Mouse (Mus musculus): ENCODE results near the gene Mad1l1. TPM values are rescaled to one million over a fixed set of nuclear protein-coding genes. Genes with fewer than 3 reads are reported as not detected.
A peak's percentile ranks its signal among the peaks of the same experiment; 100 is the strongest.

Mad1l1 gene
- polyA plus RNA-seq, 1 experiment = 51.5 TPM

- Histone ChIP-seq H3ac (ENCODE audit: control insufficient read depth, insufficient read length, low read depth) (no peak overlapping the region), H3K79me3 (ENCODE audit: low read depth) (no peaks in the 10 kb centered on the region), H3K79me2 (ENCODE audit: control insufficient read depth, insufficient read depth) (no peaks in the 10 kb centered on the region), H3K4me3 (ENCODE audit: insufficient read depth, poor library complexity, severe bottlenecking) (no peak overlapping the region), H3K36me3 (ENCODE audit: control insufficient read depth, insufficient read depth) (no peaks in the 10 kb centered on the region), H3K27me3 (ENCODE audit: control insufficient read depth, insufficient read depth, insufficient read length) (no peaks in the 10 kb centered on the region)
- TF ChIP-seq MAX (IDR thresholded peaks at IDR 0.05) (no peak), MYOG (IDR thresholded peaks at IDR 0.05; ENCODE audit: control insufficient read depth, extremely low read depth, insufficient read length) (no peak), FOSL1 (IDR thresholded peaks at IDR 0.05; ENCODE audit: insufficient read depth, low read length, poor library complexity, severe bottlenecking) (no peak), MYOD1 (IDR thresholded peaks at IDR 0.05; ENCODE audit: control insufficient read depth, insufficient read length, low read depth) (no peak), USF1 (IDR thresholded peaks at IDR 0.05; ENCODE audit: low read depth) (no peak), CTCF (IDR thresholded peaks at IDR 0.05; ENCODE audit: control insufficient read depth, insufficient read depth, insufficient read length) (no peak)
Observed at GRCm38 (mm10) chr5:140217900-140218299, 103.5 kb downstream of the Mad1l1 start.

GRCm38 (mm10) chr5:140217083-140217482 lies 104.3 kb downstream of the Mad1l1 start:
- Histone ChIP-seq H3ac (ENCODE audit: control insufficient read depth, insufficient read length, low read depth) (no peak overlapping the region), H3K36me3 (ENCODE audit: control insufficient read depth, insufficient read depth) (no peaks in the 10 kb centered on the region), H3K4me3 (ENCODE audit: insufficient read depth, poor library complexity, severe bottlenecking) (no peak overlapping the region), H3K27me3 (ENCODE audit: control insufficient read depth, insufficient read depth, insufficient read length) (no peaks in the 10 kb centered on the region), H3K79me3 (ENCODE audit: low read depth) (no peaks in the 10 kb centered on the region), H3K79me2 (ENCODE audit: control insufficient read depth, insufficient read depth) (no peaks in the 10 kb centered on the region)
- TF ChIP-seq MYOG (IDR thresholded peaks at IDR 0.05; ENCODE audit: control insufficient read depth, extremely low read depth, insufficient read length) = no peak

GRCm38 (mm10) chr5:140215471-140216087 lies 105.8 kb downstream of the Mad1l1 start:
- Histone ChIP-seq H3K27me3 (ENCODE audit: control insufficient read depth, insufficient read depth, insufficient read length) (no peaks in the 10 kb centered on the region), H3K79me2 (ENCODE audit: control insufficient read depth, insufficient read depth) (no peaks in the 10 kb centered on the region), H3K36me3 (ENCODE audit: control insufficient read depth, insufficient read depth) (no peaks in the 10 kb centered on the region), H3K79me3 (ENCODE audit: low read depth) (no peaks in the 10 kb centered on the region), H3ac (ENCODE audit: control insufficient read depth, insufficient read length, low read depth) (no peak overlapping the region), H3K4me3 (ENCODE audit: insufficient read depth, poor library complexity, severe bottlenecking) (no peak overlapping the region)
- TF ChIP-seq MAX (IDR thresholded peaks at IDR 0.05) (no peak), FOSL1 (IDR thresholded peaks at IDR 0.05; ENCODE audit: insufficient read depth, low read length, poor library complexity, severe bottlenecking) (no peak), MYOD1 (IDR thresholded peaks at IDR 0.05; ENCODE audit: control insufficient read depth, insufficient read length, low read depth) (no peak), CEBPB (IDR thresholded peaks at IDR 0.05; ENCODE audit: low read depth) (no peak), CTCF (IDR thresholded peaks at IDR 0.05; ENCODE audit: control insufficient read depth, insufficient read depth, insufficient read length) (no peak), USF1 (IDR thresholded peaks at IDR 0.05; ENCODE audit: low read depth) (no peak), MYOG (IDR thresholded peaks at IDR 0.05; ENCODE audit: control insufficient read depth, extremely low read depth, insufficient read length) (no peak)

GRCm38 (mm10) chr5:140213001-140213400 lies 108.4 kb downstream of the Mad1l1 start:
- Histone ChIP-seq H3K79me2 (ENCODE audit: control insufficient read depth, insufficient read depth) (no peaks in the 10 kb centered on the region), H3K79me3 (ENCODE audit: low read depth) (no peaks in the 10 kb centered on the region)

GRCm38 (mm10) chr5:140210417-140211184 lies 110.8 kb downstream of the Mad1l1 start:
- Histone ChIP-seq H3K36me3 (ENCODE audit: control insufficient read depth, insufficient read depth) (no peaks in the 10 kb centered on the region), H3K27me3 (ENCODE audit: control insufficient read depth, insufficient read depth, insufficient read length) (no peaks in the 10 kb centered on the region), H3K79me3 (ENCODE audit: low read depth) (no peaks in the 10 kb centered on the region), H3ac (ENCODE audit: control insufficient read depth, insufficient read length, low read depth) (peak overlapping the region; percentile 5), H3K79me2 (ENCODE audit: control insufficient read depth, insufficient read depth) (no peaks in the 10 kb centered on the region), H3K4me3 (ENCODE audit: insufficient read depth, poor library complexity, severe bottlenecking) (no peak overlapping the region)
- TF ChIP-seq MYOG (IDR thresholded peaks at IDR 0.05; ENCODE audit: control insufficient read depth, extremely low read depth, insufficient read length) = no peak
- TF ChIP-seq MYOD1 (IDR thresholded peaks at IDR 0.05; ENCODE audit: control insufficient read depth, insufficient read length, low read depth) = peak; percentile 91

More at GRCm38 (mm10) chr5:140213001-140213400, 108.4 kb downstream of the Mad1l1 start:
- Histone ChIP-seq H3ac (ENCODE audit: control insufficient read depth, insufficient read length, low read depth) (no peak overlapping the region), H3K4me3 (ENCODE audit: insufficient read depth, poor library complexity, severe bottlenecking) (no peak overlapping the region), H3K36me3 (ENCODE audit: control insufficient read depth, insufficient read depth) (no peaks in the 10 kb centered on the region), H3K27me3 (ENCODE audit: control insufficient read depth, insufficient read depth, insufficient read length) (no peaks in the 10 kb centered on the region)
- TF ChIP-seq FOSL1 (IDR thresholded peaks at IDR 0.05; ENCODE audit: insufficient read depth, low read length, poor library complexity, severe bottlenecking) = no peak
- no peak for TF ChIP-seq USF1 (IDR thresholded peaks at IDR 0.05; ENCODE audit: low read depth)
- TF ChIP-seq MAX (IDR thresholded peaks at IDR 0.05) = no peak
- TF ChIP-seq CTCF (IDR thresholded peaks at IDR 0.05; ENCODE audit: control insufficient read depth, insufficient read depth, insufficient read length) = no peak
- TF ChIP-seq MYOD1 (IDR thresholded peaks at IDR 0.05; ENCODE audit: control insufficient read depth, insufficient read length, low read depth) = no peak
- no peak for TF ChIP-seq CEBPB (IDR thresholded peaks at IDR 0.05; ENCODE audit: low read depth)
- no peak for TF ChIP-seq MYOG (IDR thresholded peaks at IDR 0.05; ENCODE audit: control insufficient read depth, extremely low read depth, insufficient read length)

Measured in C2C12 (cell line).